Mouse (Mus musculus): Measurements from ENCODE around the gene Pde4d. TPM values are rescaled to one million over a fixed set of nuclear protein-coding genes. Genes with fewer than 3 reads are reported as not detected.

Gene Pde4d
- polyA plus RNA-seq, 1 experiment from 2014 or later, result 27.9 TPM

GRCm38 (mm10) chr13:109066581-109067159, 616.9 kb downstream of the Pde4d start:
- Histone ChIP-seq H3K36me3 (ENCODE audit: control insufficient read depth, insufficient read depth) (no peaks in the 10 kb centered on the region), H3K4me2 (ENCODE audit: low read depth, low read length) (no peak overlapping the region), H3K9ac (ENCODE audit: low read length) (no peak overlapping the region), H3K27me3 (ENCODE audit: control insufficient read depth, insufficient read depth, low read length) (no peaks in the 10 kb centered on the region), H3K27ac (ENCODE audit: low read length) (no peak overlapping the region), H3K4me1 (ENCODE audit: control insufficient read depth, insufficient read depth, low read length) (no peaks in the 10 kb centered on the region), H3K9me3 (replicated peaks; ENCODE audit: control insufficient read depth, low read length) (no peaks in the 10 kb centered on the region), H3K4me3 (ENCODE audit: low read length) (no peak overlapping the region)
- WGBS, result 66% methylated on average over 4 of the region's 4 CpGs
- no peak for ATAC-seq (replicated peaks; ENCODE audit: extremely low read depth, insufficient read depth, low FRiP score)

- no peaks in the 10 kb centered on the region for H3K36me3 ChIP-seq (ENCODE audit: control insufficient read depth, insufficient read depth)
- H3K27ac ChIP-seq (ENCODE audit: low read length), result no peak overlapping the region
- H3K4me3 ChIP-seq (ENCODE audit: low read length), result no peak overlapping the region
- H3K4me1 ChIP-seq (ENCODE audit: control insufficient read depth, insufficient read depth, low read length), result no peaks in the 10 kb centered on the region
- no peaks in the 10 kb centered on the region for H3K9me3 ChIP-seq (replicated peaks; ENCODE audit: control insufficient read depth, low read length)
- H3K9ac ChIP-seq (ENCODE audit: low read length), result no peak overlapping the region
- no peak overlapping the region for H3K4me2 ChIP-seq (ENCODE audit: low read depth, low read length)
- H3K27me3 ChIP-seq (ENCODE audit: control insufficient read depth, insufficient read depth, low read length), result no peaks in the 10 kb centered on the region
- ATAC-seq (replicated peaks; ENCODE audit: extremely low read depth, insufficient read depth, low FRiP score), result no peak
- WGBS, result 70% methylated on average over 8 of the region's 8 CpGs
Observed at GRCm38 (mm10) chr13:109068258-109069219, 618.8 kb downstream of the Pde4d start.

DNA sequence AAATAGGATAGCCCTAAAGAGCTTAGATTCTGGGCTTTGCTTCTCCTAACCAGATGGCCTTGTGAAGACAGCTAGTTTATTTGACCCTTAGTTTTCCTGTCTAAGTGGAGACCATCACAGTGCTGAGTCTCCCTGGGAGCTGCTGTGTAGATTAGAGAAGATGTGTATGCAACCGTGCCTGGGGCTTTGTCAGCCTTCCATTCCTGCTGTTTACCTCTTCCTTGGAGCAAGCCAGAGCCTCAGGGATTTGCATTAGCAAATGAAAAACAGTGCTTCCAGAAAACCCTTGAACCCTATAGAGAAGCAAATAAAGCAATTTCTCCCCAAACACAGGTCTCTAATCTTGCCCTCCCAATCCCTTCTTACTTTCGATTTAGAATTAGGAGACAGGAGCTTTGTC, 623.6 kb downstream of the Pde4d start:
- H3K27ac ChIP-seq (ENCODE audit: low read length), result no peak overlapping the region
- H3K36me3 ChIP-seq (ENCODE audit: control insufficient read depth, insufficient read depth), result no peaks in the 10 kb centered on the region
- no peaks in the 10 kb centered on the region for H3K9me3 ChIP-seq (replicated peaks; ENCODE audit: control insufficient read depth, low read length)
- no peaks in the 10 kb centered on the region for H3K4me1 ChIP-seq (ENCODE audit: control insufficient read depth, insufficient read depth, low read length)
- H3K9ac ChIP-seq (ENCODE audit: low read length), result no peak overlapping the region
- 29% methylated on average over 2 of the region's 2 CpGs for WGBS
- no peak overlapping the region for H3K4me3 ChIP-seq (ENCODE audit: low read length)
- no peak overlapping the region for H3K4me2 ChIP-seq (ENCODE audit: low read depth, low read length)
- no peak for ATAC-seq (replicated peaks; ENCODE audit: extremely low read depth, insufficient read depth, low FRiP score)
- no peaks in the 10 kb centered on the region for H3K27me3 ChIP-seq (ENCODE audit: control insufficient read depth, insufficient read depth, low read length)

GRCm38 (mm10) chr13:109074078-109074477, 624.3 kb downstream of the Pde4d start:
- H3K4me2 ChIP-seq (ENCODE audit: low read depth, low read length), result no peak overlapping the region
- 46% methylated on average over 4 of the region's 4 CpGs for WGBS
- no peaks in the 10 kb centered on the region for H3K36me3 ChIP-seq (ENCODE audit: control insufficient read depth, insufficient read depth)
- no peaks in the 10 kb centered on the region for H3K27me3 ChIP-seq (ENCODE audit: control insufficient read depth, insufficient read depth, low read length)
- no peak overlapping the region for H3K4me3 ChIP-seq (ENCODE audit: low read length)
- no peak overlapping the region for H3K27ac ChIP-seq (ENCODE audit: low read length)
- no peaks in the 10 kb centered on the region for H3K4me1 ChIP-seq (ENCODE audit: control insufficient read depth, insufficient read depth, low read length)
- no peak for ATAC-seq (replicated peaks; ENCODE audit: extremely low read depth, insufficient read depth, low FRiP score)
- no peaks in the 10 kb centered on the region for H3K9me3 ChIP-seq (replicated peaks; ENCODE audit: control insufficient read depth, low read length)
- H3K9ac ChIP-seq (ENCODE audit: low read length), result no peak overlapping the region

DNA sequence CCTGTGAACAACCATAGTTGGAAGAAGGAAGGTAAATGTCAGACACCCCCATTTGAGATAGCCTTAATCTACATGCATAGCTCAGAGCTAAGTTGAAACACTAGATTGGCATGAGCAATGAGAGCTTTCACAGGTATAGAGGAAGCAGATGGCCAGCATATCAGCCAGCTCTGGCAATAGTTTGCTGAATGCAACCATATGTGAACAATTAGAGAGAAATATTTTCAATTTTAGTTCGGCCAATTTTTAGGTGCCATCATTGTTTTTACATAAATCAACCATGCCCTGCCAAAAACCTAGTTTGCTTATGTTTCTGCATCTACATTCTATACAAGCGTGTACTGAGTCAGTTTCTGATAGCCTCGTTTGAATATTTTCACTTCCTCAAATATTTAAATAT, 642.9 kb downstream of the Pde4d start:
- no peak overlapping the region for H3K4me2 ChIP-seq (ENCODE audit: low read depth, low read length)
- no peak overlapping the region for H3K27ac ChIP-seq (ENCODE audit: low read length)
- no peaks in the 10 kb centered on the region for H3K9me3 ChIP-seq (replicated peaks; ENCODE audit: control insufficient read depth, low read length)
- WGBS, result 80% methylated on average over 3 of the region's 3 CpGs
- H3K27me3 ChIP-seq (ENCODE audit: control insufficient read depth, insufficient read depth, low read length), result no peaks in the 10 kb centered on the region
- H3K4me3 ChIP-seq (ENCODE audit: low read length), result no peak overlapping the region
- no peaks in the 10 kb centered on the region for H3K4me1 ChIP-seq (ENCODE audit: control insufficient read depth, insufficient read depth, low read length)
- no peaks in the 10 kb centered on the region for H3K36me3 ChIP-seq (ENCODE audit: control insufficient read depth, insufficient read depth)
- no peak overlapping the region for H3K9ac ChIP-seq (ENCODE audit: low read length)
- ATAC-seq (replicated peaks; ENCODE audit: extremely low read depth, insufficient read depth, low FRiP score), result no peak

DNA sequence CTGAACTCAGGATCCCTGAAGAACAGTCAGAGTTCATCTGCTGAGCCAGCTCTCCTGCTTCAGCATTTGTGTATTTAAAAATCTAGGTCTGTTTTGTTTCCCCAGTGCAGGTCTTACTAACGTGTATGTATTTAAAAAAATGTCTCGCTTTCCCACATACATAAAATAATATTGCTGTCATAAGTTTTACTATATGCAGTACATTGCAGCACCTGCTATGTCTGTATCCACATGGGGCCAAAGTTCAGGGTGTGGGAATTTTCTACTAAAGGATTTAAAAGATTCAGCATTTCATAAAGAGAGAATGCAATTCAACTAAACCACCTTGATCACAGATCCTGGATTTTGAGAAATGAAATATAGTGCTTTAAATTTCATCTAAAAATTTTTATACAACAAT, 646.9 kb downstream of the Pde4d start:
- WGBS, result 66% methylated on average over 2 of the region's 2 CpGs
- Histone ChIP-seq H3K4me2 (ENCODE audit: low read depth, low read length) (no peak overlapping the region), H3K27me3 (ENCODE audit: control insufficient read depth, insufficient read depth, low read length) (no peaks in the 10 kb centered on the region), H3K9ac (ENCODE audit: low read length) (no peak overlapping the region), H3K9me3 (replicated peaks; ENCODE audit: control insufficient read depth, low read length) (no peaks in the 10 kb centered on the region), H3K4me1 (ENCODE audit: control insufficient read depth, insufficient read depth, low read length) (no peaks in the 10 kb centered on the region), H3K4me3 (ENCODE audit: low read length) (no peak overlapping the region), H3K27ac (ENCODE audit: low read length) (no peak overlapping the region), H3K36me3 (ENCODE audit: control insufficient read depth, insufficient read depth) (no peaks in the 10 kb centered on the region)
- no peak for ATAC-seq (replicated peaks; ENCODE audit: extremely low read depth, insufficient read depth, low FRiP score)

DNA sequence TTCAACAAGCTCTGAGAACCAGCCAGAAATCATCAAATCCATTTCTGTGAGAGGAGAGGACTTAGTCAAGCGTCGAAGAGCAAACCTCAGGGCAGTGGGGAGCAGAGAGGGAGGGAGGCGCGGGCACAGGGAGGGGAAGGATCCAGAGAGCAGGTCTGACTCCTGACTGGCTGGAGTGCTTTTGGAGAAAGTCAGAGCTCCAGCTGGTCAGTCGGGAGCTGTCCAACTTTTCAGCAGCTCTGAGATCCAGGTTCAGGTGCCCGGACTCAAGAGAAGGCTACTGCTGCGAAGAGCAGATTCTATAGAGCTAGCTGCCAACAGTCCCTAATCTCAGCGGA, 666.2 kb downstream of the Pde4d start:
- Histone ChIP-seq H3K4me2 (ENCODE audit: low read depth, low read length) (peak overlapping the region; percentile 76), H3K36me3 (ENCODE audit: control insufficient read depth, insufficient read depth) (no peaks in the 10 kb centered on the region), H3K9ac (ENCODE audit: low read length) (no peak overlapping the region), H3K27me3 (ENCODE audit: control insufficient read depth, insufficient read depth, low read length) (peaks cover 23% of the 10 kb centered on the region), H3K4me3 (ENCODE audit: low read length) (peak overlapping the region; percentile 52), H3K4me1 (ENCODE audit: control insufficient read depth, insufficient read depth, low read length) (peaks cover 8% of the 10 kb centered on the region; the same call in 1 of the 2 replicates), H3K27ac (ENCODE audit: low read length) (no peak overlapping the region), H3K9me3 (replicated peaks; ENCODE audit: control insufficient read depth, low read length) (no peaks in the 10 kb centered on the region)
- ATAC-seq (replicated peaks; ENCODE audit: extremely low read depth, insufficient read depth, low FRiP score), result peak; percentile 55
- 2% methylated on average over 8 of the region's 8 CpGs for WGBS

GRCm38 (mm10) chr13:109116342-109117201, 666.8 kb downstream of the Pde4d start:
- Histone ChIP-seq H3K9ac (ENCODE audit: low read length) (no peak overlapping the region), H3K36me3 (ENCODE audit: control insufficient read depth, insufficient read depth) (no peaks in the 10 kb centered on the region), H3K9me3 (replicated peaks; ENCODE audit: control insufficient read depth, low read length) (no peaks in the 10 kb centered on the region), H3K4me2 (ENCODE audit: low read depth, low read length) (peak overlapping the region; percentile 76), H3K27me3 (ENCODE audit: control insufficient read depth, insufficient read depth, low read length) (peaks cover 23% of the 10 kb centered on the region), H3K4me1 (ENCODE audit: control insufficient read depth, insufficient read depth, low read length) (peaks cover 8% of the 10 kb centered on the region; the same call in 1 of the 2 replicates), H3K4me3 (ENCODE audit: low read length) (peak overlapping the region; percentile 52), H3K27ac (ENCODE audit: low read length) (no peak overlapping the region)
- WGBS, result under 1% methylated on average over 60 of the region's 63 CpGs
- no peak; the same call in 1 of the 2 replicates for ATAC-seq (replicated peaks; ENCODE audit: extremely low read depth, insufficient read depth, low FRiP score)
